Mouse (Mus musculus) thymus, postnatal 36 days (tissue): ENCODE results near the gene Slc35e3.
A peak's percentile ranks its signal among the peaks of the same experiment; 100 is the strongest.
"Not testable (repeated sequence)": the region's sequence is repeated elsewhere in the genome, so short reads cannot be mapped to it uniquely, and the experiment has no call there.

Experiments used
- DNase-seq, 2 experiments: peaks; one replicate each; pipeline ENCODE4 v3.0.0; 2022; ENCODE audit warnings: mixed read lengths in 2 of 2

The Slc35e3 gene

GRCm38 (mm10) chr10:117711408-117711807, 34.8 kb downstream of the Slc35e3 start:
- peak in 1 of 2 experiments; percentile 23 for DNase-seq

- DNase-seq = peak; percentile 95 to 98
Observed at GRCm38 (mm10) chr10:117710604-117711141, 35.5 kb downstream of the Slc35e3 start, which contains the start of gene Mdm2. Gene Mdm2 (minus strand): TSS chr10:117710758.

DNA sequence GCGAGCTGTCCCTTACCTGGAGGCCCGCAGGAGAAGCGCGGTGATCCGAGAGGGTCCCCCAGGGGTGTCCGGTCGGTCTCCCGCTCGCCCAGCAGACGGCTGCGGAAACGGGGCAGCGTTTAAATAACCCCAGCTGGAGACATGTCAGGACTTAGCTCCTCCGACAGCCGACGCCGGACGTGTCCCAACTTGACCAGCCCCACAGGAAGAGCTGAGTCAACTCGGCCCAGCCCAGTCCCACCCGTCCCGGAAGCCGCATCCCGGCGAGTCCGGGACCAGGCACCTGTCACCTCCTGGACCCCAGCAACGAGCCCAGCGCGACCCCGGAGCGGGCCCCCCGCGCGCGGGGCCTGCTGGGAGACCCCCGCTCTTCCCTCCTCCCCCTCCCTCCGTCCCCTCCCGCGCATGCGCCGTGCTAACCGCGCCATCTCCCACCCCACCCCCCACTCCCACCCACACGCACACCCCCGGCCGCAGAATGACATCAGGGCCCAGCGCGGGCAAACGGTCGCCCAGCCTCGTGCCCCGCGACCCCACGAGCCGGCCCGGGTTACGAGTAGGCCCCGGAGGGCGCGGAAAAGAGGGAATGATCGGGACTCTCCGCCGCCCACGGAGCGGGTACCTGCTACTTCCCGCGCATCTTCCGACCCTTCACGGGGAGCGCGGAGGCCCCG, 36.1 kb downstream of the Slc35e3 start:
- DNase-seq = peak; percentile 77 to 83

GRCm38 (mm10) chr10:117709326-117709830, 36.8 kb downstream of the Slc35e3 start:
- DNase-seq = no peak

- no peak for DNase-seq
Observed at GRCm38 (mm10) chr10:117708856-117709255, 37.3 kb downstream of the Slc35e3 start.

GRCm38 (mm10) chr10:117708376-117708775, 37.8 kb downstream of the Slc35e3 start:
- no peak for DNase-seq

DNA sequence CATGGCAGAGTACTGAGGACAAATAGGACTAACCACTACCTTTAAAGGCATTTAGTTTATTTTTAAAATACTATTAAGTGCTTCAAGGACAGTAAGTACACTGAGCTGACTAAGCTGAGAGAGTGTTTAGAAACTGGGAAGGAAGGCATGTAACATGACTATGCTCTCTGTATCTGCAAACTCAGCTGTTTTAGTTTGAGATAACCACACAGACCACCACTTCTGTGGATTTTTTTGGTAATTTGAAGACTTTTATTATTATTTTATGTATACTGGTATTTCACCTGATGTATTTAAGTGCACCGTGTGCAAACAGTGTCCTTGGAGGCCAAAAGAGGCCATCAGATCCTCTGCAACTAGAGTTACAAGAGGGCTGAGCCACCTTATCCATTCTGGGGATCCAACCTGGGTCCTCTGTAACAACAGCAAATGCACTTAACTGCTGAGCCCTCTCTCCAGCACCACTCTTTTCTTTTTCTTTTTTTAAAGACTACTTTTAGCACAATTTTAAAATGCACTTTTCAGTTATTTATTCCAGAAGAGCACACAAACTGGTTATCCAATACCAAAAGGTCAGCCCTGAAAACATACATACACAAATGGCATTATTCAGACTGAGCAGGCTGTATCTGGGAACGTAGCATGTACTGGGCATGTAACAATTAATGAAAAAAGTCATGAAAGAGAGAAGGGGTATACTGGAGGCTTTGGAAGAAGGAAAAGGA, 38.9 kb downstream of the Slc35e3 start:
- DNase-seq = no peak

GRCm38 (mm10) chr10:117706440-117706839, 39.7 kb downstream of the Slc35e3 start:
- no peak for DNase-seq

- no peak for DNase-seq
Observed at GRCm38 (mm10) chr10:117705806-117706205, 40.4 kb downstream of the Slc35e3 start.

DNA sequence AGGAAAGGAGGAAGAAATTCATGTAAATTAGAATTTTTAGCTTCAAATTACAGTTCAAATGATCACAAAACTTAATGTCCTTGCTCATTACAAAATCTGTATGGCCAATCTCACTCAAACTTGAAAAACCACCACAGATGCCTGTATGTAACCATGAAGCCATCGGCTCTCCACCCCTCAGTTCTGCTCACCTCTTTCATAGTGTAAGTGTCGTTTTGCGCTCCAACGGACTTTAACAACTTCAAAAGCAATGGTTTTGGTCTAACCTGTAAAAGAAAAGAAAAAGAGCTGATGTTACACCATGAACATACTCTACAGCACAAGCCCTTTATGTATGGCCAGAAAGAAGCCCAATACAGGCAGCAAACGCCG, 41.2 kb downstream of the Slc35e3 start:
- no peak for DNase-seq

- not testable (repeated sequence) for DNase-seq
Observed at GRCm38 (mm10) chr10:117704314-117704963, 41.7 kb downstream of the Slc35e3 start.

DNA sequence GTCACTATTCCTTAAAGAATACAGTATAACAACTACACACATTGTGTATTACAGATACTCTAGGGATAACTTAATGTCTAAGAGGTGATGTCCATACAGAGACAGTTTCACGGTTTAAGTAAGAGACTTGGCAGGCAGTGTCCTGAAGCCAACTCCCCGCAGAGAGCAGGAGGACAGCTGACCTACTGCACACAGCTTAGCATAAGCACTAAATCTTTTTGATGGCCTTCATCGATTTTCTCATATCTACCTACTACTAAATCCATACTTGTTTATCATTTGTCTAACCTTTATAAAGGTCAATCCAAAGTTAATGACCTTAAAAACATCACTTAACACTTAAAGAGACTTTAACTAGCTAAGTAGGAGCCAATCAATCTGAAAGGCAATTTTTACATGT, 42.7 kb downstream of the Slc35e3 start:
- no peak for DNase-seq

DNA sequence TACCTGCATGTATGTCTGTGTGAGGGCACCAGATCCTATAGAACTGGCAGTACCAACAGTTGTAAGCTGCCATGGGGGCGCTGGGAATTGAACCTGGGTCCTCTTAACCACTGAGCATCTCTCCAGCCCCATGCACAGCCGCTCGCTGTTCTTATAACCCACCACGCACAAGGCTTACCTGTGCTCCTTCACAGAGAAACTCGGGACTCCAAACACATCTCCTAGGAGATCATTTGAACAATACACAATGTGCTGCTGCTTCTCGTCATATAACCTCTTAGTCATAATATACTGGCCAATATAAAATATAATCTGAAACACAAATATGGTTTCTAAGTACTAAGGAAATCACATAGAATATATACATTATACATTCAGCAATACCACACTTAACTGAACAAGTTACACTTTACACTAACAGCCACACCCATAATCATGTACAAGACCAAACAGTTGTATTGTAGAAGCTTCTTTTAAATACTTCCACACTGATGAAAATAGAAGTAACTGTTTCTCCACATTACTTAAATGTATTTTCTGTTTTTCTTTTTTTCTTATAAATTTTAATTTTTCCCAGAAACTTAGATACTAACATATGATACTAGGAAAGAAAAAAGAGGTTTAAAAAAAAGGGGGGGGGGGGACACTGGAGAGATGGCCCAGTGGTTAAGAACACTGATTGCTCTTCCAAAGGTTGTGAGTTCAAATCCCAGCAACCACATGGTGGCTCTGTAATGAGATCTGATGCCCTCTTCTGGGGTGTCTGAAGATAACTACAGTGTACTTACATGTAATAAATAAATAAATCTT, 43.9 kb downstream of the Slc35e3 start:
- DNase-seq = no peak

DNA sequence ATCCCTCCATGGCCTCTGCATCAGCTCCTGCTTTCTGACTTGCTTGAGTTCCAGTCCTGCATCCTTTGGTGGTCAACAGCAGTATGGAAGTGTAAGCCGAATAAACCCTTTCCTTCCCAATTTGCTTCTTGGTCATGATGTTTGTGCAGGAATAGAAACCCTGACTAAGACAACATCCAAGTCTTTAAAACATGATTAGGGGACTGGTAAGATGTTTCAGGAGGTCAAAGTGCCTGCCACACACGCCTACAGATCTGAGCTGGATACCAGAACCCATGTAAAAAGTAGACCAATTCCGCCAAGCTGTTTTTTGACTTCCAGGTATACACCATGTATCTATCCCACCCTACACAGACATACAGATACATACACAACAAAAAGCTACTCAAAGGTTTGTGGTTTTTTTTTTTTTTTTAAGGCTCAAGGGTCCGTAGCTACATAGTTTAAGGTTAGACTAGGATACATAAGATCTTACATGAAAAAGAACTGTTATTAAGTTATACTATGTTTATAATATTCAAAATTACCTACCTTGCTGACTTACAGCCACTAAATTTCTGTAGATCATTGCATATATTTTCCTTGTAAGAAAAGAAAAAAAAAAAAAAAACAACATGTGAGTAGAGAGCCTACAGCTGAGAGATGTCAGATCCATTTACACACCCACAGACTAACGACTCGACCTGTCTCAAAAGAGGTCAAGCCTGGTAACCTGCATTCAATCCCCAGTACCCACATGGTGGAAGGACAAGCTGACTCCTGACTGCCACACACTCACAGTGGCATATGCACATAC, 44.9 kb downstream of the Slc35e3 start:
- DNase-seq = no peak

- DNase-seq = no peak
Observed at GRCm38 (mm10) chr10:117700450-117700849, 45.7 kb downstream of the Slc35e3 start.

DNA sequence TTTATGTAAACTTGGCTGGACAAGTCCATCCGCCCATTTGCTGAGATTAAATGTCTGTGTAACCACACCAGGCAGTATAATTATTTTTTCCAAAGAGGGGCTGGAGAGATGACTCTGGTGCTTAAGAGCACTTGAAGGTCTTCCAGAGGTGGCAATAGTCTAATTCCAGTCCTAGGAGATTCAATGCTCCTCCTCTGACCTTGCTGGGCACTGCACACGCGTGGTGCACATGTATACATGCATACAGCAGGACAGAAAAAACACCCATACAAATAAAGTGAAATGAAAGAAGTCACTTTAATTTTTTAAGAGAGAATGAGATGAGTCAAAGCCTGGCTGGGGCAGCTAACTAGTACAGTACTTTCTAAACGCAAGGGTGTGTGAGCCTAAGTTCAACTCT, 46.3 kb downstream of the Slc35e3 start:
- DNase-seq = no peak

DNA sequence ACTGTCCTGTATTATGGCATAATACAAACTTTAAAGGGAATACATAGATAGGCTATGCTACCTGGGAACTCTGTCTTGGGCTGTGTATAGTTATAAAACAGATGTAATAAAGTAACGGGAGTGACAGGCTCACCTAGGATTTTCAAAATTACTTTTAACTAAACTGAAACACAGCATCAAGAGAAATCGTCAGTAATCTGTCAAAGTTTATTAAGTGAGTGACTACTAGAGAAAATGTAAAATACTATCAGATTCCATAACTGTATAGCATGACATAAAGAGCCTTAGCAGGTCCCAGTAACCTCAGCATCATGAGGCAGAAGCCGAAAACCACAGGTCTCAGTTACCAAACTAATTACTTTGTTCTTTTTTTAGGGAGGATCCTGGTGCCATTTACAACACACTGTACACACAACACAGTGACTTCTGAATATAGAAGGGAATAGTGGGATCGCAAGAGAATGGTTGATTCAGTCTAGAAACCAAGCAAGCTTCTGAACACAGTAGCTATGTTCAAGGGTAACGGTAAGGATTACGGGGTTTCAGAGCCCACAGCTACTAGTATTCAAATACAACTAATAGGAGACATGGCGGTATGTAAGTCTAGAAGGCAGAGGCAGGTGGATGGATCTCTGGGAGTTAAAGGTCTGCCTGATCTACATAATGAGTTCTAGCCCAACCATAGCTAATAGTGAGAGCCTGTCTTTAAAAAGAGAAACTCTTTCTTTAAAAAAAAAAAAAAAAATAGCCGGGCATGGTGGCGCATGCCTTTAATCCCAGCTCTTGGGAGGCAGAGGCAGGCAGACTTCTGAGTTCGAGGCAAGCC, 47.6 kb downstream of the Slc35e3 start:
- no peak for DNase-seq

- no peak for DNase-seq
Observed at GRCm38 (mm10) chr10:117697561-117698115, 48.5 kb downstream of the Slc35e3 start.

DNA sequence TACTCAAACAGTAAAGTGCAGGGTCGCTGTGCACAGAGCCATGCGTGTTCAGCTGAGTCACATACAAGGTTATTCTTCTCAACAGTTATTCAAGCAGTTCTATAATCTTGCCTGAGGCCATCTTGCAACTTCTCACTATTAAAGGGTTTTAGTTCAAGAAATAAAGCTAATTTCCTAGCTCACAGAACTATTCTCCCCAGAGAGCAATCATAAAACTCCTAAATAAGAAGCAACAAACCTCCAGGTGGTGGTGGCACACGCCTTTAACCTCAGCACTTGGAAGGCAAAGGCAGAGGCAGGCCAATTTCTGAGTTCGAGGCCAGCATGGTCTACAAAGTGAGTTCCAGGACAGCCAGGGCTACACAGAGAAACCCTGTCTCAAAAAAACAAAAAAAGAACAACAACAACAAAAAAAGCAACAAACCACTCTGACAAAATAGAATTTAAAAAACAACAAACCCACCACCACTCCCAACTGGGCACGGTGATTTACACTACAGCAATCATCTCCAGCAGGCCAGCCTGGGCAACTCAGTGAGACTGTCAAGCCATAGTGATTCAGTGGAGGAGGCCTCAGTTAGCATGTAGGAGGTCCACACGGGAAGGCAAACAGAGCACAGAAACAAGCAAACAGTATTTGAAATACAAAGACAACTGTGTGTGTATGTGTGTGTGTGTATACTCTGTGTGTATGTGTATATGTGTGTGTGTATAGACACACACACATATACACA, 49.2 kb downstream of the Slc35e3 start:
- DNase-seq = no peak
